In the genomic region with DNA sequence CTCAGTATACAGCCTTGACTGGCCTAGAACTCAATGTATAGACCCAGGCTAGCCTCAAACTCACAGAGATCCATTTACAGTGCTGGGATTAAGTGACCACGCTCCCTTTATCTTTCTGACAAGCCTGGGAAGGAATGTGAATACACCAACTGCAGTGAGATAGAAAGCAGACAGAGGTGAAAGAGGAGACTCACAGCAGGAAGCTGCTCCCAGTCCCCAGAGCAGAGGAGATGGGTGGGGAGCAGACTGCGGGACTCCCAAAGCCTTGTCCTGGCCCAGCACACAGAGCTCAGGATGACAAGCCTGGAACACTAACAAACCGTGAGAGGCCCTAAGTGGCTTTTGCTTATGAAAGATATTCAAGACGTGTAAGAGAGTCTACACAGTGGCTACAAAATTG, we compare ENCODE assay signal across 21 mouse cellular contexts. TPM values are rescaled to one million over a fixed set of nuclear protein-coding genes. Genes with fewer than 3 reads are reported as not detected.
"Had no signal": no experiment of that assay in that cellular context is flagged by ENCODE, and none has a peak within 500 bp of the region (broad histone marks: within the 10 kb centered on the region; RNA-seq: fewer than 3 reads in every experiment).

No protein-coding gene starts in this region.

- H3K9me3 ChIP-seq: limb, embryonic 13.5 days; megakaryocyte, embryonic 14.5 days; midbrain, embryonic 15.5 days; neural tube, embryonic 12.5 days had no signal

- H3K9ac ChIP-seq: limb, embryonic 13.5 days; liver, embryonic 14.5 days; lung, embryonic 14.5 days; midbrain, embryonic 15.5 days; neural tube, embryonic 12.5 days had no signal

- H3K27me3 ChIP-seq: limb, embryonic 13.5 days; megakaryocyte, embryonic 14.5 days; midbrain, embryonic 15.5 days; neural tube, embryonic 12.5 days had no signal

- H3K27ac ChIP-seq: layer of hippocampus, adult 2 months; limb, embryonic 13.5 days; liver, embryonic 14.5 days; midbrain, embryonic 15.5 days; neural tube, embryonic 12.5 days had no signal

- DNase-seq: kidney, adult 18-20 months; kidney, postnatal 10 days; kidney, postnatal 4 days; left cerebral cortex, postnatal 4 days; lung, embryonic 14.5 days; lung, postnatal 10 days; lung, postnatal 4 days; retina, postnatal 1 day; right cerebral cortex, postnatal 4 days; spleen, adult 18-20 months; thymus, adult 18-20 months; thymus, postnatal 14 days had no signal

- H3K4me3 ChIP-seq: layer of hippocampus, adult 2 months; limb, embryonic 13.5 days; megakaryocyte, embryonic 14.5 days; midbrain, embryonic 15.5 days; neural tube, embryonic 12.5 days had no signal

- H3K4me1 ChIP-seq: limb, embryonic 13.5 days; midbrain, embryonic 15.5 days; neural tube, embryonic 12.5 days had no signal

- H3K4me2 ChIP-seq: limb, embryonic 13.5 days; lung, embryonic 14.5 days; midbrain, embryonic 11.5 days; midbrain, embryonic 15.5 days; neural tube, embryonic 12.5 days had no signal

- ATAC-seq: midbrain, embryonic 15.5 days had no signal

RNA-seq across cellular contexts. Expression of a gene that starts 54.6 kb away (rescaled TPM):
- total RNA-seq: monocyte, adult 5-6 weeks; neutrophil, adult 5-6 weeks had no signal
